Mouse (Mus musculus) layer of hippocampus, adult 8-10 months (tissue): ENCODE results near the gene Lce6a. TPM values are rescaled to one million over a fixed set of nuclear protein-coding genes. Genes with fewer than 3 reads are reported as not detected.

Source experiments
- DNase-seq, 2 experiments: peaks; one replicate each; pipeline ENCODE4 v3.0.0; 2022; ENCODE audit warnings: low spot score in 2 of 2
- total RNA-seq, 4 experiments: library from RNA; stranded (reverse); gene quantifications; 2 replicates each; pipeline ENCODE4 v1.2.4; 2022

Gene Lce6a
- not detected for total RNA-seq

DNA sequence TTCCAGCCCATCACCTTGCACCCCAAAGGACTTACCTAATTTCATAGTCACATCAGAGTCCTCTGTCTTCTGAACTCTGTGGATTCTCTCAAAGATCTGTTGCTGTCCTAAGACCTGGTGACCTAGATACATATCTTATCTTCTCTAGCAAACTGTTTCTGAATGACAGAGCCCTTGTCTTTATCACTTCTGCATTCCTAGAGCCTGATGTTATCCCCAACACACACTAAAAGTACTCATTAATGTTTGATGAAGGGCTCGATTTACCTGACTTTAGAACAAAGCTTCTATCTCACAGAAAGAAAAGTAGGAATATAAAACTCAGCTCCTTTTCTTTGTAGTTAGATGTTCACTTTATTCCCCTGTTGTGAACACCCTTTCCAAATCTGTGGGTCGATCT lies at the start of gene Lce6a:
Gene Lce6a (minus strand): TSS at position 101 of the 400 bp plus-strand sequence.
- DNase-seq = no peak

DNA sequence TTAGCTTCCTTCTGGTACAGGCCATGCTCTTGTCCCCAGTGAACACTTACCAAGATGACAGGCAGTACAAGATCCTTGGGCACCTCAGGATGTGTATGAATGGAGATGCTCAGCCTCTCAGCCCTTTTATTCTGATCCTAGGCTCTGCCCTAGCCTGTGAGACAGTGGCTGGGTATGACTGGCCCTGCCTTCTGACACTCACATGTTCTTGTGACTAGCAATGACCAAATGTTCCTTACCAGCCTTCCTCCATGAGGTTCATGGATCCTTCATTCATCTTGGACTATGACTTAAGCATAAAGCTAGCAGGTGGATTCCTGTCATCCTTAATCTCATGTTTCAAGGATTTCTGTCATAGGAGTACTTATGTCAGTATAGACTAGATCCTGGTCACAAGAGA lies 48.8 kb upstream of the Lce6a start, which contains the start of gene Lce1a2:
Gene Lce1a2 (minus strand): TSS at position 101 of the 400 bp plus-strand sequence.
- DNase-seq = no peak

DNA sequence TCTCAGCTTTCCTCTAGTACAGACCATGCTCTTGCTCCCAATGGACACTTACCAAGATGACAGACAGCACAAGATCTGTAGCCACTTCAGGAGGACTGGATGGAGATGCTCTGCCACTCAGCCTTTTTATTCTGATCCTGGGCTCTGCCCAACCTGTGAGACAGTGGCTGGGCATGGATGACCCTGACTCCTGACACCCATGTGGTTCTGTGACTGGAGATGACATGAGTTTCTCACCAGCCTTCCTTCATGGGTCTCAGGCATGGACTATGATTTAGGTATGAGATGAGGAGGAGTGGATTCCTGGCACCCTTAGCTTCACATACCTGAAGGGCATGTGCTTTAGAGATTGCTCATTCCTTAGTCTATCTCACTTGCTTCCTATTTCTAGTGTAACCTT lies 35.4 kb upstream of the Lce6a start, which contains the start of gene Lce1b:
Gene Lce1b (minus strand): TSS at position 101 of the 400 bp plus-strand sequence.
- no peak for DNase-seq

DNA sequence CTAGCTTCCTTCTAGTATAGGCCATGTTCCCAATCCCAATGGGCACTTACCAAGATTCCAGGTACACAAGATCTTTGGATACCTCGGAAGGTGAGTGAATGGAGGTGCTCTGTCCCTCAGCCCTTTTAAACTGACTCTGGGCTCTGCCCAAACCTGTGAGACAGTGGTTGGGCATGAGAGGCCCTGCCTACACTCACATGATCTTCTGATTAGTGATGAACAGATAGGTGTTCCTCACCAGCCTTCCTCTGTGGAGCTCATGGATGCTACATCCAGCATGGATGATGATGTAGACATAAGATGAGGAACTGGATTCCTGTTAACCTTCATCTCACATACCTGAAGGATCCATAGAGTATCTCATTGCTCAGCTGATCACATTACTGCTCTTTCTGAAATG lies 26.7 kb upstream of the Lce6a start, which contains the start of gene Lce1a1:
Gene Lce1a1 (minus strand): TSS at position 101 of the 400 bp plus-strand sequence.
- no peak for DNase-seq

DNA sequence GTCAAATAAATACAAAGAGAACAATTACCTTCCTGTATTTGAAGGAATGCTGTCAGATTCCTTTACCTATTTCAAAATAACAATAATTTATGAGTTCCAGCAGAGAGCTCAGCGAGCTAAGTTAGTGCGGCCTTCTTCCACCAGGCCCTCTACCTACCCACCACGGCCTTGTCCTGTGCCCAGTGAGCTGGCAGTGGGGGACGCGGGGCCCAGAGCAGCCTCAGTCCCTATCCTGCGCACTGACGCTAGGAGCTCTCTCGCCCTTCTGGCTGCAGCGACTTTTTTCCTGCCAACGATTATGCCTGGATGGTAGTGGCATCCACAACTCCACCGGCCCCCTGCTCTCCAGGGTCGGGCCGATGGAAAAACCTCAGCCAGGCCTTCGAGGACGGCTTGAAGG lies 18.4 kb upstream of the Lce6a start:
- no peak for DNase-seq

DNA sequence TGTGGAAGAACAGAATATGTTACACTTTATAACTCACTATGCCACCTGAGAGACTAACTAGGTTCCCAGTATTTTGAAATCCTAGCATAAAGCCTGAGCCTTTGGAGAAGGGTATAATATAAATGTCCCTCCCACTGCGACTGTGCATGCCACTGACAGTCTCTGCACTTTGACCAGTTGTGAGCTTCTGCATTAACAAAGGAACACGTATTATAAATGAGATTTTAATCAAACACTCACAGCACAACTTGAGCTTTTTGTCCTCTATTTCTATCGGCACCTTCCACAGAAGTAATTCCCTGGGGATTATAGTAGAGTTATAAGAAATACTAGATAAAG lies 17.2 kb upstream of the Lce6a start:
- no peak for DNase-seq

DNA sequence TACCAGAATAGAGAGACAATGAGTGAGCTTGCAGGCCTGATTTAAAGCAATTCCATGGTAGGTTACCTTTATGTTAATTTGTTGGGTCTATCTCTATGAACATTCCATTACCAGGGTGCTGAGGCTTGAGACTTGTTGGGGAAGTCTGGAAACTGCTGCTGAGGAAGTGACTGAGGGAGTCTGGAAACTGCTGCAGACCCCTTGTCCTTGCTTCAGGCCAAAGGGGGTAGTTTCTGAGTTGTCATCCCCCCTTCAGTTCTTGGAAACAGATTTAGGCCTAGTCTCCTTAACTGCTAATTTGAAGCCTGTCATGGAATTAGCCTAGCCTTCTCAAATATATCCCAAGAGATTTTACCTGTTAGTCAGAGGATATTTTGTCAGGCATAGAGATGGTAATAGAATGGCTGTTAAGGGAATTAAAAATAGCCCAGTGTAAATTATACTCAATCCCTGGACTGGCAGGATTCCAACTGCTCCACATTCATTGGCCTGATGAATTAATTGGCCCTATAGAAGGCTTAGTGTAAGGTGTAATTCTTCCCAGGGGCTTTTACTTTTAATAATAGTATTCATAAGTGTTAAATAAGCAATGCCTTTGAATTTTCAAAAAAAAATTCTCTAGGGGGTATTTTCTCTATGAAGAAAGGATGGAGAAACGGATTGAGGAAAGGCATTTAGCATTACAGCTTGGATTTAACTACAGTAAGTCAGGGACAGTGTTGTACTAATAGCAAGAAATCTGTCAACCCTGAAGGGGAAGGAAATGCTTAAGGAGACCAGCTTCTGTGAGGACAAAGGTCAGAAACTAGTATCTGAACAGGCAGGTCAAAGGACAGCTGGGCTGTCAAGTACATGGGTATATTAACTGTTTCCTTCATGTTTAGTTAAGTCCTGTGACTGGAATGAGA lies 16.5 kb upstream of the Lce6a start:
- DNase-seq = no peak

DNA sequence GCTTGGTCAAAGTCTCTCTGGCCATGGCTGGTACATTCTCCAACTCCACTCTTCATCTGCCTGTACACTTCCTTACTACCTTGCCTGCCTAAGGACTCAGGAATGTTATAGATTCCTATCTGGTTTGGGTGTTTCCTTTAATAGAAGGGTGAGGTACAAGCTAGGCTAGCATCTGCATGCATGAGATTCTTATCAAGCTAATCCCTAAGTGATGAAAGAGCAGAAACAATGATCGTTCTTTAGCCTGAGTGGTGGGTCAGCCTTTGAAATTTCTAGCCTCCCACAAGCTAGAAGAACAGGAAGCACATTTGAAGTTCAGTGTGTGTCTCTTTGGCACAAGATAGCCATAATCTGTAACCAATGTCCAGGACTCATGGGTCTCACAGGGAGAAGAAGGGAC lies 11.7 kb downstream of the Lce6a start:
- DNase-seq = no peak

DNA sequence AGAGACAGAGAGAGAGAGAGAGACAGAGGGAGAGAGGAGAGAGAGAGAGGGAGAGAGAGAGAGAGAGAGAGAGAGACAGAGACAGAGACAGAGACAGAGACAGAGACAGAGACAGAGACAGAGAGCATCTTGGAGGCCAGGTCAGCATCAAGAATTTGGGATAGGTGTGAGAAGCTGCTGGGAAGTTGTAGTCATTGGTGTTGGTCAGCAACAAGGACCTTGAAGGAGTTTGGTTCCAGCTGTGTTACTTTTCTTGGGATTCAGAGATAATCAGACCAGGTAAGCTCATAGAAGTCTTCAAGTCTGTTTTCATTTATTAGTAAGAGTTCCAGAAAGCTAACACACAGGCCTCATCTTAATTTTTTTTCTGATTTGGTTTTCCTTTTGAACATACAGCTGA lies 14.1 kb downstream of the Lce6a start, which contains the start of gene 2210017I01Rik:
Gene 2210017I01Rik (minus strand): TSS at position 101 of the 400 bp plus-strand sequence.
- DNase-seq = no peak

DNA sequence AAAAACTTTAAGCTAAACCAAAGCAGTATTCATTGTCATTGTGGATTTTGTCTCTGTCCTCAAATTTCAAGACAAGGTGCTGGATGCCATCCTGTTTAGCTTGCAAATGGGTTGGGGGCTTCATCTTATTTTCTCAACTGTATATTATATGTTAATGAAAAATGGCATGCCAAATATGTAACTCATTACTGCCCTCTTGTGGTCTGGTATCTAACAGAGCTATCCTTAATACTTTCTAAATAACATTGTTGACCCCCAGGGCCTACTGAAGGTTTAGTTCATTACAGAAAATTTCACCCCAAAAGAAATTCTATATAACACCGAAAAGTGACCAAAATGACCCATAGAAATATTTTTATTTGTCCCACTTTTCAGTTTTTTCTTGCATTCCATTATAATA lies 19.3 kb downstream of the Lce6a start:
- DNase-seq = no peak

DNA sequence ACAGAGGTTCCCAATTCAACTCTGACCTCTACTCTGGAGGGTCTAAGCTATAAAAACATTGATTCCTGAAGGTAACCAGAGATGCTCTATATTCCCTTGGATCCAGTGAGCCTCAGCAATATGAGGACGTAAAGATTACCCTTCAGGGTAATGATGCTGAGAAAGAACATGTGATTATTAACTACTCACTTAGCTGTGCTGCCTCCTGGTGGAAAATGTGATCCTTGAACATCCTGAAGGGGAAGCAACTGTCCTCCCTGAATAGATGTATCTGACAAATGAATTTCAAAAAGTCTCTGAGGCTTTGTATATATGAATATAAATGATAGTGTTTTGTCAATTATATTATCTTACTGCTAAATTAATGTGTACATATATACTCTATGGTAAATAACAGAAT lies 21.0 kb downstream of the Lce6a start:
- DNase-seq = no peak

DNA sequence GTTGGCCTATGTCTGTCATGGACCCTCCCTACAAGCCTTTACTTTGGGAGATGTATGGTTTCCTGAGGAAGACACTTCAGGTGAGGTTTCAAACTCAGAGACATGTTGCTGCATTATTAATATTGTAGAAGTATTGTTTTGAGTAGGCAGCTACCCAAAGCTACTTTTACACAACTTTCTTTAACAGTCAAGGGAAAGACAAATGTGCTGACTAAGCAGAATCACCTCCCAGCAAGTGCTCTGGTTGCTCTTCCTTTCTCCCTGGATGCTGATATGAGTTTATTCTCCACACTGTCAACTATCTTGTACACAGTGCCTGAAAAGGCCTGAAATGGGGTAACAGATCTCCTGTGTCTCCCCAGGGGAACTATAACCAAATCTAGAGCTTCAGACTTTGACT lies 21.5 kb downstream of the Lce6a start:
- no peak for DNase-seq

DNA sequence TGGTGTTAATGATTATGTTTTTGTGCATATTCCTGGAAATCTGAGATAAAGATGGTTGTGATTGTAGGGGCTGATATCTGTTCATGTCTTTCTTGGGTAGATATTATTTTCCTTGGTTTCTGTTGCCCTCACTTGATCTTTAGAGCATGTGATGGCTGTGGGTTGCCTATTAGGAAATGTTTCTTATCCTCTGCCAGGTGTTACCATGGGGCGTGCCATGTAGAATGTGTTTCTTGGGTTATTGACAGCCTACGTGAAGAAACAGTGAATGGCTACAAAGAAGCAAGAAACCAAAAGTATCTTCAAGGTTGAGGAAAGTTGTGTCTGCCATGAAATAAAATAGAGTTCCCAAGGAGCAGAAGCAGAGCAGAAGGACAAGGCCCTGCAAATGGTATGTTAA lies 23.0 kb downstream of the Lce6a start:
- DNase-seq = no peak

DNA sequence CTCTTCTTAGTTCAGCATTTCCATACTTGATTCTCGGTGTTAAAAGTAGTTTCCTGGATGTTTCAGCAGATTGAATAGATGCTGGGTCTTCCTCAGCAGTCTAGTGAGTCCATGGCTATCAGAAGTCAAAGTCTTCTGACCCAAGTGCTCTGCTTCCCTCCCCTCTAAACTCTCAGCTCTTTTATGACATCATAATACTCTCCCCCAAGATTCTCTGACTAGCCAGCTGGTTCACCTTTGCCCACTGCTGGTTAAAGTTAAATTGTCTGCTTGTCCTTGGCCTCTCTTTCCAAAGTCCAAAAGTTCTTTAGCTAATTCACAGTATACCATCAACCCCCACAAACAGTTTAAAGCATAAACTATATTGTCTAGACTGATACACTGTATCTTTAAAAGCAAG lies 32.6 kb downstream of the Lce6a start, which contains the start of gene Smcp:
Gene Smcp (minus strand): TSS at position 140 of the 400 bp plus-strand sequence.
- no peak for DNase-seq

DNA sequence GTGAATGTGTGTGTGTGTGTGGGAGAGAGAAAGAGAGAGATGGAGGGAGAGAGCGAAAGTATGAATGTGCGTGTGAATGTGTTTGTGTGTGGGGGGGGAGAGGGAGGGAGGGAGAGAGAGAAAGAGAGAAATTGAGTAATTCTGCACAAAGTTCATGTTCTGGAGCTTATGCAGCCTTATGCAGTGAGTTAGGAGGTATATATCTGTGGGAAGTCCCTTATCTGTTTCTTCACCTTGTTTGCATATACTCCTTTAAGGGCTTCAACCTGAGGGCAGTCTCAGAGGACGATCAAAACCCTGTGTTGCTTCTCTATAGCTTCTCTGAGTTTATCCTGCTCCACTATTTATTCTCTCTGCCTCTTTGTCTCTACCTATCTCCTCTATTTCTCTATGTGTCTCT lies 34.3 kb downstream of the Lce6a start:
- no peak for DNase-seq

DNA sequence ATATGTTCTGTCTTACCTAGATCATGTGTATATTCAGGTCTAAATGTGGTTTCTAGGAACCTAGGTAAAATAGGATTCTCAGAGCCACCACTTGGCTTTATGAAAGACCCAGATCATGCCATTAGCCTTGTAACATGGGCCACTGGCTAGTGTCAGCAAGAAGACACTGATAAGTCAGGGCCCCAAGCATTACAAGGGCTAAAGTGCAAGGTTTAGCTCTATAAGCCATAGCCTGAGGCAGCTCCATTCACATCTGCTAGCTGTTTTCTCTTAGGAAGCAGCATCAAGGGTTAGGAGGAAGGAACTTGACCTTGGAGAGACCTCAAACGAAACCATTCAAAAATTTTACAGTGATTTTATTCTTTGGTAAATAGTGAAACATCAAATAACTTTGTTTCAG lies 36.4 kb downstream of the Lce6a start:
- no peak for DNase-seq

DNA sequence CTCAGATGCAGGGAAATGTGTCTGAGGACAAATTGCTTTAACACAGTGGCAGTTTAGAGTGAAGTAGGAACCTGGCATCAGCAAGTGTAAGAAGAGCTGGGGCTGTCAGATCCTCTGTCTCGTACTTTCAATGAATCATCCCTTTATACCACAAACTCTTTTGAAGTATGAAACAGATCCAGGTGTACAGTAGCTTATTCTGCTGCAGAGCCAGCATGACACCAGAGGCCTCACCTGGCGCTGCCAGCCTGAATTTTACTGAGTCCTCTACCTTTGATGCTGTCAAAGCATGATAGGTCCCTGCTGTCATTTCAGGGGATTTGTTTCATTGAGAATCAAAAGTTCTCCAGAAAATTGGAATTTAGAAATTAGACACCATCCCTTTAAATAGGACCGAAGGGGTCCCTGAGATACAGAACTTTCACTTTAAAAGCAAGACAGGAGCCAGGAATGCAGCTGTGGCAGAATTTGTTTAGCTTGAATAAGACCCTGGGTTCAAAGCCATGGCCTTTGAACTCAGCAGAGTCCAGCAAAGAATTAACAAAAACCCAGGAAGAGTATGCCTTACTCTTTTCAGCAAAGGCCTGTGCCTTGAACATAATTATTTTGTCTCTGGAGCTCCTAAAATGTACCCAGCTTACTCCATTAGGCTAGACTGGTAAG lies 38.2 kb downstream of the Lce6a start:
- DNase-seq = no peak

DNA sequence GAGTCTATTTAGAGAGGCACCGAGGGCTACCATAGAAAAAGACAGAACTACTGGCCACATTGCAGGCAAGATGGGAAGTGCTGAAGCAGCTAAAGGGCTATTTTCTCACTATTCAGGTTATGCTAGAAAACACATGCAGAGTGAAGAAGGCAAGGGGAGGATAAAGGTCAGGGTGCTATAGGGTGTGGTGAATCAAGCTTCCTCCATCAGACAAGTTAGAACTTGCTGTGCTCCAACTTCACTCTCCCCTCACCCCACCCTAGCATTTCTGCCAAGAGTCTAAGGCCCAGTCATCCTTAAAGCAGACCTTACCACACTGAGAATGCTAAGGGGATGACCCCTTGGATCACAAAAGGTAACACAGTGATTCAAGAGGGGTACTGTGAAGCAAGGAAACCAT lies 42.0 kb downstream of the Lce6a start:
- no peak for DNase-seq

DNA sequence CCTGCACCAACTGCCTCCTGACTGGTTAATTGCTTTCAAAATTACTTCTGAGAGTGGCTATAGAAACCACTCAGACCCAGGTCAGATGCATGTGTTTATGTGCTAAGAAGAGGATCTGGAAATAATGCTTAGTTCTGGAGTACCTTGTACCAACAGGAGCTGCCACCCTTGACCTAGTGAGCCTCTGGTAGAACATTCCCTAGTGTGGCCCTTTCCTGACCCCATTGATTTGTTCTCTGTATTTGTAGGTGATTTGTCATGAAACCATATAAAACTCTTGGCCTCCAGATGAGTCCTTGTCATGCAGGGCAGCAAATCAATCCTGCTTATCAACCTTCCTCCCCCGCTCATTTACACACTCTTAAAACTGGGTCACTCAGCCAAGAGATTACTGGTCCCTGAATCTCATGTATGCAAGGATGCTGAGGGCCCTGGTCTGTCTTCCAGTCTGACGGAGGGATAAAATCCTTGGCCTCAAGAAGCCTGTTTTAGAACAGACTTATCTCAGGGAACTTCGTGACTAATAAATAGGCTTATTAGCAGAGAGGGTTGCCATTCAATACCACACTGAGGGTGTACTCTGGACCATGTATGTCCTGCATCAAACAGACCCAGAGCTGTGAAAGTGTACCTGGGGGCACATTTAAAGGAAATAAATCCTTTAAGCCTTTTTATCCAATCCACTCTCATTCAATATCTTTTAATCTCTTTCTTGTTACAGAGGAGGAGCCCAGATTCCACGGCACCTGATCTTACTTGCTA lies 42.6 kb downstream of the Lce6a start:
- DNase-seq = no peak

DNA sequence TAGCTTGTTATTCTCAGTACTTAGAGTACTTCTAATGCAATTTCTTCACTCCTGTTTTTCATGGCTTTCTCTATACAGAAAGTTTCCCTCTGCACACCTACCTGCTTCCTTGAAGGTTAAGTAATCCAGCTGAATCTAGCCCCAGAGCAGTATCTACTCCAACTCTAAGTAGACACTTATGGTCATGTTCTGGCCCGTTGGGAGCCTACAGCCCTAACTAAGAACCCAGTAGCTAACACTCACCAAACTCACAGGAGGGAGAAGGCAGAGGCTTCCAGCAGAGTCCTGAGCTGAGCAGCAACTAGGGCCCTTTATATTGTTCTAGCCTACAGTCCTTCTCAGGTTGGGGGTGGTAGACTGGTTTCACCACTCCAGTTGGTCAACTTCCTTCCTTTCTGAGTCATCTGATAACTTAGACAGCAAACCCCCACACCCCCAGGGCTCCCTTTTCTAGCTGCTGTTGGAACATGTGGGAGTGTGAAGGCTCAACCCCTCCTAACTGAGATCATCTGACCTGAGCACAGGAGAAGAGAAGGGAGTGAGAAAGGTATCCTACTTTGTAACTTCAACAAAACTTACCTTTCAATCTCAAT lies 47.9 kb downstream of the Lce6a start, which contains the start of gene Ivl:
Gene Ivl (minus strand): TSS at position 287 of the 593 bp plus-strand sequence.
- DNase-seq = no peak

DNA sequence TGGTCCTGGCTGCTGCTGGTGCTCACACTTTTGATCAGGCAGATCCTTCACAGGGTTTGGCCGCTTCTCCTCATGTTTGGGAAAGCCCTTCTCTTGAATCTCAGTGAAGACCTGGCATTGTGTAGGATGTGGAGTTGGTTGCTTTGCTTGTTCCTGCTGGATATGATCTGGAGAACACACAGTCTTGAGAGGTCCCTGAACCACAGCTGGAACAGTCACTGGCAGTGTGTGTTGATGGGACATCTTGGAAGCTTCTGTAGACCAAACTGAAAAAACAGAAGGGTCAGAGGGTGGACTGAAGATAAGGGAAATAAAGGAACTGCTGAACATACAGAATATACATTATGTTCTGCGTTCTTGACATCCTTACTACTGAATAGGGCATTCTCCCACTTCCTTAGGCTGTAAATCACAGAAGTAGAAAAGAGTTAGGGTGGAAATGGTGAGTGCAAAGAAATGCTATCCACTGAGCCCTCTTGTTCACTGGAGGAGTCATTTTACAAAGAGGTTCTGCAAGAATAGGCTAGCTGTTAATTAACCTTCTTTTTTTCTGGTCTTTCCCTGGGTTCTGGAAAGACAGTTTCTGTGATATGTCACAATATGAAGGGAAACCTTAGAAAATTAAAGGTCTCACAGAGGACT lies 48.8 kb downstream of the Lce6a start:
- no peak for DNase-seq
